Mouse (Mus musculus): ENCODE data around the gene Gm15737.

Gene Gm15737

GRCm38 (mm10) chr6:92876121-92876520, 7.0 kb downstream of the Gm15737 start:
- no peak for DNase-seq

- DNase-seq: no peak
These were observed 8.1 kb downstream of the Gm15737 start for GRCm38 (mm10) chr6:92877236-92877635.

DNA sequence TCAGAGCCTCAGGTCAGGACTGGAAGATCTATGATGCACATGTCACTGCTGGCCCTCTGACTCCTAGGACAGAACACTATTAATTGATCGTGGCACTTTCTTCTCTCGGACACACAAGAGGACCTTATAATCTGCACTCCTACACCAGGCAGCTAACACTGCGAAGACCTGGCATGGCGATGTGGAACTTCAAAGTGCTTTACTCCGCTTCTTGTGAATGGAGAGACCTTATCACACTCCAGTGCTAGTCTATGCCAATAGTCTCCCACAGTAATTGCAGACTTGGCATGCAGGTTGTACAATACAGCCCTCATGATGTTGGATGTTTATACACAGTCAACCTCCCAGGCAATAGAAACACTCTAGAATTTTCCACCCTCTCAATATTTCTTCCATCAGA, 9.6 kb downstream of the Gm15737 start:
- no peak for DNase-seq

DNA sequence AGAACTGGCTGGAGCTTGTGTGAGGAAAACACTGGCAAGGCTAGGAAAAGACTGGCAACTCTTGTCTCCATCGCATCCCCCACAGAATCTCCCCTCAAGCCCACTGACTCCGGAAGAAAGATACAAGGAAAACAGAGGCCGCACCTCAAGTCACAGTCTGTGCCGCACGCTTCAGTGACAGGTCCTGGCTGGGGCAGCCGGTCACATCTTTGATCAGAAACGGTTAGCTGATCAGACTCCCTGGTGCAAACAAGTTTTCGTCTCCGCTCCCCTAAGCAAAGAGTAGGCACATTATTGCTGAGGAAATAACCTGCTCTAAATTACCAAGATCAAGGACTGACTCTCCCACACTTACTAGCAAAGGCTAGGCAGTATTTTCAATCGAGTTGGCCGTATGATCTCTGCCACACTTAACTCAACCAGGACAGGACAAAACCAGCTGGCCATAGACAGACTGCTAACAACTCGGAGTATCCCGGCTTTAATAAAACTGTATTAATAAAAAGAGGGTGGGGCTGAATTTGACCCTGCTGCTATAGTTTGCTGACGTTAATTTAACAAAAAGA, 10.6 kb downstream of the Gm15737 start:
- no peak for DNase-seq

- no peak for DNase-seq
These were observed 13.3 kb downstream of the Gm15737 start for GRCm38 (mm10) chr6:92882446-92882845.

DNA sequence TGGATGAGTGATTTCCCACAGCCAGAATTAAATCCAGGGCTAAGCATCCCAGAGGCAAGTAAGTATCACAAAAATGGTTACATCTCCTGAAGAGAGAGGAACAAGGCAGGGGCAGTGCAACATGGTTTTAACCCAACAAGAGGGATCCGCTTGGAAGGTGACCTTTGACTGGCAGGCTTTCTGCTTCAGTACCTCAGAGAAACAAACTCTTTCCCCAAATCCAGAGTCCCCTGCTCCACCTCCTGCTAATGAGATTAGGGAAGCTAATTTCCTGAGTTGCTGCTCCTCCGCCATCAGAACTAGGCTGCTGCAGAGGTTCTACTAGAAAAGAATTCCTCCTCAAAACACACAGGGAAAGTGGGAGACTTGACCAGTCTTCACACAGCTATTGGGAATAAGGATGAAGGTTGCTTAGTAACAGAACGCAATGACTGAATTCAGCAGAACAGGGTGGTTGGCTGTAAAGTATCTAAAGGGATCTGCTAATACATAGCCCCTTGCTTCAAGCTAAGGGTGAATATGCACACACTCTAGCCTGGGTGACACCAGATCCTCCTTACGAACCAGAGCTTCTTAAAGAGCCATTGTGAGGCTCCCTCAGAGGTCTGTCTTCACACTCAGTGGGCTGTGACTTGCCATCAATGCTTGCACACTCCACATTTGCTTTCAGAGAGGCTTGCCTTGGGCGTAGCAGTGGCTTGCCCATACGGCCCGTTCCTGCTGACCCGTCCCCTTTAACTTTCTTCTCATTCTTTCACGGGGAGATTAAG, 14.2 kb downstream of the Gm15737 start:
- DNase-seq: no peak

DNA sequence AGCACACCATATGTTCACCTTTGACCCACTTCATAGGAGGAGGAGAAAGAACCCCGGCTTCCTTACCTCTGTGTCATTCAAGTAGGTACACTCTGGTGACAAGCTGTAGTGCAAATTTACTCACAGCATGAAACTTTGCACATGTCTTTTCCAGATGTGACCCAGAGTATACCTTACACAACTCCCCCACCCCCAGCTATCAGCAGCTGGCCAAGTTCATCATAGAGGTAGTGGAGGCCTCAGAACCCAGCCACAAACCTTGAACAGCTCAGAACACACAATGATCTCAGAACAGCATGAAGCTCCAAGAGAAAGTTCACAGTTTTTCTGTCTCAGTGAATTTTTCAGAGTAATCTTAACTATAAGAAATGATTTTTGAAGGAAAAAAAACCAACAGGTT, 22.4 kb downstream of the Gm15737 start:
- no peak for DNase-seq

DNA sequence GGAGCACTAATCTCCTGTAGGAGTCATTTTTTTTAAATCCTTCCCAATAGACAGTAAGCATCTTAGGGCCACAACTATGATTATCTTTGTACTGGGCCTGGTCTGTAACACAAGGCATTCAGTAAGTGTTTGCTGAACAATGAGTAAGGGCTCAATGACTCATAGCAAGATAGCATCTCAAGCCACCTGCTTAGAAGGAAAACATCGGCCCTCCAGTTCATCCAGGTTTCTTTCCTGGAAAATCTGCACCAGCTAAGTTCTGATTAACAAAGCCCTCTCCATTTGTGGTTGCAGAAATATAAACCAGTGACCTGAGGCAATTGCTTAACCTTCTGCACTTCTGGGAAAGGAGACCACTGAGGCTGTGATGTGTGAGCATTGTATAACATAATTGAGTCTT, 34.9 kb downstream of the Gm15737 start:
- DNase-seq: no peak

DNA sequence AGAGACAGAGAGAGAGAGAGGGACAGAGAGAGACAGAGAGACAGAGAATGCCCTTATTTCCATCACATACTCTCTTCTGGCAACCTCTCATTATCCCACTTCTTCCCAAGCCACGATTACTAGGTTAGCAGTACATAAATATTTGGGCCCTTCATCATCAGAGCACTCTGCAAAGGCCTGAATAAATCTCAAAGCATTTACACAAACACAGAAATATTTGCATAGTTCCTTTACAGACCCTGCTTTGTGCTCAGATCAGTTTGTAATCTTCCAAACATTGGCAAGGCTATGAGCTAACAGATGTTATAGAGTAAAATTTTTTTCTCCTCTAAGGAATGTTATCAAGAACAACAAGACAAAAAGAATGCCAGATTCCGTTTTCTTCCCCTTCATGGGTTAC, 35.3 kb downstream of the Gm15737 start:
- no peak for DNase-seq

DNA sequence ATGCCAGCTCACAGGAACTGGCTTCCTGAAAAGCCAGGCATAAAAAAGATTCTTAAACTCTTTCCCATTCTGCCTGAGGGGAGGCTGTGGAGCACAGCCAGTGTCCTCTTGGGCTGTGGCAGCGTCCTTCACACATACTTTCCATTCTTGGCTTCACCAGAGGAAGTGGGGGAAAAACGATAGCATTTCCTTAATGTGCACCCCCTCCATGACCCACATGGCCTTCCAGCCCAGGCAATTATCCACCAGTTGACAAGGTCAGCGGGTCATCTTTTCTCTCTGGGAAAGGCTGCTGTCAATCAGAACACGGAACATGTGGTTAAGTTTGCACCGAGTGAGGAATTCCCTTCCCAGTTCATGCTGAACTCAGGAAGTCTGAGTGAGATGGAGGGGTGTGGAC, 36.8 kb downstream of the Gm15737 start:
- no peak for DNase-seq

GRCm38 (mm10) chr6:92909361-92909760, 40.2 kb downstream of the Gm15737 start:
- DNase-seq: no peak

DNA sequence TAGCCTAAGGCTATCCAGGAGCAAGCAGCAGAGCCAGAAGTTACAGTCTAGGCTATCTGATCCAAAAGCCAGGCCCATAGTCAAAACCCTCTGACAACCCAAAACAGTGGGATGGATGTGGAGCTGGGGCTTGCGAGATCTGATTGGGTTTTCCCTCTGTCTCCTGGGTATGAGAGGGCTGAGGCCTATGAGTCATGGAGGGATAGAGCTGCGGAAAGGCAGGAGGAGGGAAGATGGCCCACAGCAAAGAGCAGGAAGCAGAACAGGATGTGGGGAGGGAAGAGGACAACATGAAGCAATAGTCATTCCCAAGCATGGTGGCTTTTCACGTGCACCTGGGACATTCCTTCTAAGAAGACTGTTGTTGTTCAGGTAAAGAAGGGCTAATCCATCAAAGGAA, 41.5 kb downstream of the Gm15737 start:
- no peak for DNase-seq

DNA sequence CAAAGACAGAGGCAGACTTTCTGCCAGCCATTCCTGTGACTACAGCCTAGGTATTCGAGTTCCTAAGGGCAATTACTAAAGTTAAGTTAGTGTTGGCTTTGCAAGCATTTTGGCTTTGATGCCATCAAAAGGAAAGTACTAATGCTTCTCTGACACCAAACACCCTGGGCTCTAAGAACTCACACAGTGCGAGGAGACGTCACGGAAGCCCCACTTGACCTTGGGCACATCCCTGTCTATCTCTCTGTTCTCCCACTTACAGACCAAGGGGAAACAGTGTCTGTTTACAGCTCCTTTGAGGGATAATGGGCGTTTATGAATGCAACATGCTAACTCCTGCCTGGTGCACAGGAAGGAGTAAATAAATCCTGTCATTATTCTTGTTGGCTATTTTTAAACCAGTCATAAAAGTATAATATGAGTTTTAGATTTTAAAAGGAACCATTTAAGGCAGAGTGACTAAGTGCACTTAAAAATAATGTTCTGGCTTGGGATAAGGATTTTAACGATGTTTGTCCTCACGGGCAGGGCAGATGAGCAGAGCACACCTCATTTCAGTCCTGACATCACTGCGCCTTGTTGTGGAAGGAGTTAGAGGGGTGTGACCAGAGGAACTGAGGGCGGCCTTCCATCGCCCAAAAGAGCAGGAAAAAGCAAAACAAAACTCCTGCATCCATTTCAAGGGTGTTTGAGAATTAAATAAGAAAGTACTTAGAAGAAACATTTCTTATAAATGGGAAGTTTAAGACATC, 52.0 kb downstream of the Gm15737 start:
- no peak for DNase-seq

GRCm38 (mm10) chr6:92921843-92922242, 52.7 kb downstream of the Gm15737 start:
- no peak for DNase-seq

DNA sequence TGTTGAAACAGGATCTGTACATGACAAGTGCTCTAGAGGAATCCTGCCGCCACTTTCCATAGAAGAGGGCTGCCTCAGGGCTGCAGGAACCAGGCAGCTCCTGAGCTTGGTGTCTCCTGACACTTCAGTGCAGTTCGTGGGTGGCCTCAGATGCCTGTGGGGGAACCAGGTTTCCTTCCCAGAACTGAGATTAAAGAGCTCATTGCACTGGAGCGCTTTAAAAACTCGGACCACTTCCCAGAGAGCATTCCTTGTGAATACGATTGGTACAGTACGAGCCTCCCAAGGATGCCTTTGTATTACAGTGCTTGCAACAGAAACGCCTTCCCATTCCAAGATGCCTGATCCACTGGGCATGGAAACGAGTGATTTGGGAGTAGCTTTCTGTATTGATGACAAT, 55.4 kb downstream of the Gm15737 start:
- no peak for DNase-seq

- DNase-seq: no peak
These were observed 59.1 kb downstream of the Gm15737 start for GRCm38 (mm10) chr6:92928261-92928660.
